Mouse (Mus musculus) adrenal gland, postnatal 14 days (tissue): ENCODE measurements around the gene Sgsm3. TPM values are rescaled to one million over a fixed set of nuclear protein-coding genes. Genes with fewer than 3 reads are reported as not detected.

ENCODE experiments used
- DNase-seq: peaks from one replicate; pipeline ENCODE4 v3.0.0; 2021; ENCODE audit warnings: mixed read lengths
- total RNA-seq: library from RNA; stranded (reverse); gene quantifications from 2 replicates; pipeline ENCODE4 v1.2.3, GENCODE M21; 2021

The Sgsm3 gene
- total RNA-seq, 1 experiment from 2014 or later: 17.3 TPM

DNA sequence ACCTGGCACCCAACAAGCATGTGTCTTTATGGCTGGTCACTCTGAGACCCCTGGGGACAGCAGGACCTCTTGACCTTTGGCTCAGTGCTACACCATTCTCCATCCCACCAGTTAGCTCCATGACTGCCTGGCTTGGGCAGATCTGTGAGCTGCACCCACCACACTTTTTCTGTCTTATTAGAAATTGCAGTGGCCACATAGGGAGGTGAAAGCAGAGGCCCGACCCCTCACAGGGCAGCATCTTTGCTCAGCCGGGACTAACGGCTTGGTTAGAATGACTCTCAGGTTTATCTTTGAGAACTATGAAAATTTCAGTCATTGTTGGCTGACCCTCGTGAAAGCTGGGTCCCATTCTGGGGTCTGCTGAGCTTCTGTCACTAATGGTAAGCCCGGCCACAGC is 49.3 kb downstream of the Sgsm3 start:
- DNase-seq: no peak

GRCm38 (mm10) chr15:81027378-81028173 is 50.0 kb downstream of the Sgsm3 start:
- DNase-seq: peak; percentile 84

GRCm38 (mm10) chr15:81030891-81031425 is 53.4 kb downstream of the Sgsm3 start:
- DNase-seq: no peak

GRCm38 (mm10) chr15:81031611-81032010 is 54.0 kb downstream of the Sgsm3 start:
- no peak for DNase-seq

GRCm38 (mm10) chr15:81032941-81033629 is 55.5 kb downstream of the Sgsm3 start:
- DNase-seq: no peak

DNA sequence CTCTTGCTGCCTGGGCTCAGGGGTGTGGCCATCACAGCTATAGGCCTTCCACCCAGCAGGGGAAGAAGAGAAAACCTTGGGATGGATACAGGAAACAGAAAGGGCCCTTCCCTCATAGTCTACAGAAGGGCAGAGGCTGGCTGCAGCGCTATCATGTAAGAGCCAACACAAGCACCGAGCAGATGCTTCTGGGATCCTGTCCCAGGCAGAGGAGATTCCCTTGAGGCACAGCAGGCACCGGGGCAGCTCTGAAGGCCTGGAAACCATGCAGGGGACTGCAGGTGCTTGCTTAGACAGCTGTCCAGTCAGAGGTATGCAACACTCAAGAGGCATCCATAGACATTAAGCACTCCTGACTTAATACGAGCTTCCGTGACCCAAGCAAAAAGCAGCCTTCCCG is 56.6 kb downstream of the Sgsm3 start:
- DNase-seq: no peak

DNA sequence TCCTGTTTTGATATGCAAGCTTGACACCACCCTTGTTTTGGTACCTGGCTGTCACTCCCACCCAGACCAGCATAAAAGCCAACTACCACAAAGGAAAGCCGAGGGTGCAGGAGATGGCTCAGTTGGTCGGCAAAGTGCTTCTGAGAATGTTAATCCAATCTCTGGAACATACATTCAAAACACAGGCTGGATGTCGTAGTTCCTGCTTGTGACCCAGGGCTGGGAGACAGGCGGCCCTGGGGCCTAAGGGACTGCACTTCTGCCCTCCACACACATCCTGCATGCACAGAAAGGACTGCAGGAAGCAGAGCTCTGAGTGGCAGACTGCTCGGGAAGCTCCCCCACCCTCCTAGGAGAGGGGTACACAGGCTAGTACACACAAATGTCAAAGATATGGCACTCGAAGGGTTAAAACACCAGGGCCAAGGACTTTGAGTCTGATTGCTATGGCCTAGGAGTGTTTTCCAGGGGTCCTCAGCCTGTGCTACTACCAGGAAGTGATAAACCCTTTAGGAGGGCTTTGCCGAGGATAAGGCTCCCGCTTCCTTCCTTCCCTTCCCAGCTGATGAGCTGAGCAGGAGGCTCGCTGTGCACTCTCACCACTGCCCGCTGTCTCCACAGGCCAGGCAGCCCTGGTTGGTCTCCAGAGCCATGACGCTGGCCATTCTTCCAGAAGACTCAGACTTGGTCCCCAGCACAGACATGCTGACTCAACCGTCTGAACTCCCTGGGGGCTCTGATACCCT is 58.0 kb downstream of the Sgsm3 start:
- peak; percentile 30 for DNase-seq

DNA sequence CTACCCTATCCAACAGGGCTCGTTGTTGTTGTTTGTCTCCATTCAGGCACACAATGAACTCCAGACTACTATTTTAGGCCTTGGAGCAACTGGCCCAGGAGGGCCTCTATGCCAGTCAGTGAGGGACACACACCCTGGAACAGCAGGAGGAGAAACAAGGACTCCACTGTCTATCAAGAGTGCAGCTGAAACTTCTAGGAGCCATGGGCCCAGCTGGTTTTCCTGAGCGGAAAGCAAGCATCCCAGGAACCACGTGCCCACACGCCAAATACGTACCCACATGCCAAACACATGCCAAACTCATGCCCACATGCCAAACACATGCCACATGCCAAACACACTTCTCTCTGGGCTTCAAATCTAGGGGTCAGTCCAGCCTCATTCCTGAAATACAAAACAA is 60.9 kb downstream of the Sgsm3 start:
- no peak for DNase-seq

GRCm38 (mm10) chr15:81041767-81042166 is 64.2 kb downstream of the Sgsm3 start:
- DNase-seq: no peak

DNA sequence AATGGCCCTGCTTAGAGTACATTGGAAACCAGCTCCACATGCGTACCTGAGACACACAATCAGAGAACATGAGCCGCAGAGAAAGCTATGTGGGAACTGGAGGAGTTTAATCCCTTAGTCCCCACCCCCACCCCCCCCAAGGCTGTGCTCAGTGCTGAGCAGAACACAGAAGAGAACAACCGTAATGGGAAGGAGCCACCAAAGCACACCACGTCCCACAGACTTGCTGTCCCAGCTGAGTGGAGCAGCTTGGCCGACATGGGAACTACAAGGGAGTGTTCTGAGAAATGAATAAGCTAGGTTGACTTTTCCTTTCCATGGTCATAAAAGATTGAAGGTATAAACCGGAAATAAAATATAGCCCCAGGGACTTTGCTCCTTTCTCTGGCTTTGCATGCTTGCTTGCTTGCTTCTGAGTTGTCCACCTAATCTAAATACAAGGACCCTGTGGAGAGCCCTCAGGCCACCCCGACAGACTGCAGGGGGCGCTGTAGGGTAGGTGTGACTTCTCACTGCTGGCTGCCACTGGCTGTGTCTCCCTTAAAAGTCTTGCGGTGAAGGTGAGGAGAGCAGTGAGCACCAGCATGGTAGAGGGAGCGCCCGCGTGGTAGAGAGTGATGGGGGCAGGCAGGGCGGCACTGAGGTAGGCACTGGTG is 64.8 kb downstream of the Sgsm3 start:
- DNase-seq: peak; percentile 77

- no peak for DNase-seq
Measured at GRCm38 (mm10) chr15:81044446-81044845, 66.9 kb downstream of the Sgsm3 start.

GRCm38 (mm10) chr15:81045336-81045735 is 67.8 kb downstream of the Sgsm3 start:
- DNase-seq: no peak

- DNase-seq: no peak
Measured at GRCm38 (mm10) chr15:81046061-81046460, 68.5 kb downstream of the Sgsm3 start.

DNA sequence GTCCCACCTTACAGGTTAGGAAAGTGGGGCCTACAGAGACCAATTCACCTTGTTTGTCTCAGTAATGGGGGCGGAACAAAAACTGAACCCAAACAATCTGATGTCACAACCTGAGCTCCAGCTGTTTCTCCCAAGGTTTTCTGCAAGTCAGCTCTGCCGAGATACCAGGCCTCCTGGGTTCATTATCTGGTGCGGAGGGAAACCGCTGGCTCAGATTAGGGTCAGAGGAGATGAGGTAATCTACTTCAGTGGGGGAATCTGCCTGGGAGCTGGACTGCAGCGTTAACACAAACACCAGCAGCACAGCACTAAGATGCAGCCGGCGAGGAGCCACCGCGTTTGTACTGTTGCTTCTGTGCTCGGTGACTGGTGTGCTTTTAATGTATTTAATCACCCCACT is 69.9 kb downstream of the Sgsm3 start:
- no peak for DNase-seq

DNA sequence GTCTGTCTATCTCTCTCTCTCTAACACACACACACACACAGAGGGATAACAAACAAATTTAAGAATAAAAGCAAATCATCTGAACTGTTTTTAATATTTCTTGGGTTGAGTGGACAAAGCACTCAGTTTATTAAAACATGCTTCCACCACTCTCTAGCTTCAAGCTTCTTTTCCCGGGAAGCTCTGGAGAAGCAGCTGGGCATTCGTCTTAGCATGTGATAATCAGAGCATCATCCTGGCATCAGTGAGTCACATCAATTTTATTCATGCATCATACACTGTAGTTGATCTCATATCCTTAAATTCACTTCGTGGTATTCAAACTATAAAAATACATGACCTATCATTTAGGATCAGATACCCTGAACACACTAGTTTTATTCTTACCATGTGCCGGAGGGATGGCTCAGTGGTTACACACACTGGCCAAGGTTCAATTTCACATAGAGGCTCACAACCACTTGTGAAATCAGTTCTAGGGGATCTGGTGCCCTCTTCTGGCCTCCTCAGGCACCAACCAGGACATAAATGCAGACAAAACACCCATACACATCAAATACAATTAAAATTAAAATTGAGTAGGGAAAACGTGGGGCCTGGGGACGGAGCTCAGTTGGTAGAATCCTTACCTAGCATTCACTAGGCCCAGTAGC is 72.0 kb downstream of the Sgsm3 start:
- peak; percentile 63 for DNase-seq

DNA sequence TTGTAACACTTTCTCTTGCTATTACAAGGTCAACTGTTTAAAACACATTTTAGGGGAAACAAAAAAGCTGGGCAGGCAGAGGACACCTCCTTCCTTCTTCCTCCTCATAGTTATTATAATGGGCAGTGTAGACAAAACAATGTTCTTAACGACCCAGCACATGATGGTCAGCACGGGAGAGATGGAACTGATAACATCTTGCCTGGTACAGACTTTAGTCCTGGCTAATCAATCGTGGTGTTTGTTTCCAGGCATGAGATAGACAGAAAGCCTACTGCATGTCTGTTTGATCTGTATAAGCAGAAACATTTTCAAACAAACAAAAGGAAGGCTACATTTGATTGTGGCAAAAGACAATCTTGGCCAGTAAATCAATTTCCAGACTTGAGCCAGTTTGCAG is 72.9 kb downstream of the Sgsm3 start:
- DNase-seq: no peak

DNA sequence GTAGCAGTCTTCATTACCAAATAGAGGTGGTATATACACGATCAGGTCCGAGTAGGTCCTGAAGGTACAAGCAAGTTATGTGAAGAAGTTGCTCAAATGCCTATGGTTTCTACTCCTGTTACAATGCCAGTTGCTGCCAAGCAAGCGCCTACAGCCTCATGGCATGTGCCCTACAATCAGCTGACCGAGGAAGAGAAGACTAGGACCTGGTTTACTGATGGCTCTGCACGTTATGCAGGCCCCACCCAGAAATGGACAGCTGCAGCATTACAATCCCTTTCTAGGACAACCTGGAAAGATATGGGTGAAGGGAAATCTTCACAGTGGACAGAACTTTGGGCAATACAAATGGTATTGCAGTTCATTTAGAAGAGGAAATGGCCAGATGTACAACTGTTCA is 74.9 kb downstream of the Sgsm3 start:
- DNase-seq: no peak

DNA sequence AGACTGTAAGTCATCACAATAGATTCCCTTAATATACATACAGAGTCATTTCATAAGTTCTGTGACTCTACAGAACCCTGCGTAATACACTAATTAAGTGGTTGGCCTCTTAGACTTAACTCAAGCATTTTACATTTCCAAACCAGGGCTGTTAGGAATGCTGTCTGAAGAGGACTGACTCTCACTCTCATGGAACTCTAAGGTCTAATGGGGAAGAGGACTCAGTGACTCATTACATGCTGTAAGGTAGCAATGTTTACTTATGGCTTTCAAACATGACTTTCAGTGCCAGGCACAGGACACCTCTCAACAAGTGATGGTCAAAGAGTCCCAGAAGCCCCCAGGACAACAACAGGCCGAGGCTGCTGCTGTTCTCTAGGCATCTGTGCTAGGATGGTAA is 77.9 kb downstream of the Sgsm3 start:
- no peak for DNase-seq

GRCm38 (mm10) chr15:81057736-81058135 is 80.2 kb downstream of the Sgsm3 start:
- DNase-seq: no peak

DNA sequence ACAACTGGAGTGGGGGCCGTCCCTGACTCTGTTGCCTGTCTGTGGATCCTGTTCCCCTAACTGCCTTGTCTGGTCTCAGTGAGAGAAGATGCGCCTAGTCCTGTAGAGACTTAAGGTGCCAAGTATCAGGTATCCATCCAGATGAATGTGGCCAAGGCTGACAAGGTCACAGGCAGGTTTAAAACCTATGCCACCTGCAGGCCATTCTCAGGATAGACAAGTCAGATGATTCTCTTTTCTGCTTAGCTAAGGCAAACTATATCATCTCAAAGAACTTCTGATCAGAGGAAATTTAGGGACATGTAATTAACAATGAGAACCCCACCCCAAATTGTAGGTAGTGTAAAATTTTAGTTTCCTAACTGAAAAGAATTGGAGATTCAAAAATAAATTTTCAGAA is 83.4 kb downstream of the Sgsm3 start:
- no peak for DNase-seq
